Mouse (Mus musculus) liver (tissue): ENCODE measurements at regions not wholly inside any gene's neighbourhood (a gene's known extent, or its start where the extent isn't known, plus 50 kb on each side); places are given as distances from the start of the nearest gene placed in this dataset.
"Not testable (repeated sequence)": the region's sequence is repeated elsewhere in the genome, so short reads cannot be mapped to it uniquely, and the experiment has no call there.

ENCODE experiments used
- DNase-seq: peaks from one replicate; pipeline ENCODE4 v3.0.0-alpha.2; 2020; ENCODE audit warnings: mixed read lengths

DNA sequence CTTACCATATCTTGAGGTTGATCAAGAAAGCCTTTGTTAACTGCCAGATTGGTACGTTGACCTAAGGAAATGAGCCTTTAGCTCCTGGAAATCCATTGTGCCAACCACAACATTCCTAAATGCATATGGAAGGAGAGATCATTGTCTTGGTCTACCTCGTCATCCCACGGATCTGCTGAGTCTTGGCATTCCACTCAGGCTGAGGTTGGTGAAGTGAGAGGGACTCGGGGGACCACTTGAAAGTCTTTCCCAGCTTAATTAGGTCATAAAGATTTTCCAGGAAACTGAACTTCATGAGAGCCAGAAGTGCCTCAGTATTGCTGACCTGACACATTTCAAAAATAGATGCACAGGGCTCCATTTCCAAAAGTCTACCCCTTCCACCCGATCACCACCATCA, 112.5 kb upstream of the Emcn start:
- DNase-seq, result no peak

DNA sequence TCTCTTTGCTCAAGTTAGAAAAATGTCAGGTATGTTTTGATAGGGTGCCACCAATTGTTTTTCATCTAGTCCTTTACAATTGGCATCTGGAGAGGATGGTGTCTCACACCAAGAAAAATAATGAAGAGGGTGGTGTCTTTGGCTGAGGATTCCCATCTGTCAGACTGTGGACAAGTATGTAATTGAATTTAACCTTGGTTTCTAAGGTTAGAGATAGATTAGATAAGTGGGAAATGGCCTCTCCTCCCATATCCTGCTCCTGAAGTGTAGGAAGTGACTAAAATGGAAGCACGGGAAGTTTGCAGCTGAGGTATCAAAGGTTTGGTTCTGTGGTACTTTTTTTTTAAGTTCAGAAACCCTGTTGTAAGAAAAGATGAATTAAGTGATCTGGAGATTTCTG, 98.0 kb upstream of the Emcn start:
- no peak for DNase-seq

DNA sequence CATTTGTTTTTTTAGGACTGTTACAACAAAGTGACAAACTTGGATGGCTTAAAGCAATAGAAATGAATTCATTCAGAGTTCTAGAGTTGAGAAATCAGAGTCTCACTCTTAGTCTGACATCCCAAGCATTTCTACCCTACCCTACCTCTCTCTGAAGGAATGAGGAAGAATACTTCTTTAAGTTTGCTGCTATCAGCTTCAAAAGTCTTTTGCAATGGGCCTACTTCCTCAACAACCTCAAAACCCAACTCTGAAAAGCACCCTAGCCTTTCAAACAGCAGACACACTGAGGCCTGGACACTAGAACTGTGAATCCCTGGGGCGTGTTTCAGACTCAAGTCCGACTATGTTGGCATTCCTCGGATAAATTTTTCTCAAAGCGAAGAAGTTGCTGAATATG, 77.0 kb upstream of the Emcn start:
- no peak for DNase-seq

DNA sequence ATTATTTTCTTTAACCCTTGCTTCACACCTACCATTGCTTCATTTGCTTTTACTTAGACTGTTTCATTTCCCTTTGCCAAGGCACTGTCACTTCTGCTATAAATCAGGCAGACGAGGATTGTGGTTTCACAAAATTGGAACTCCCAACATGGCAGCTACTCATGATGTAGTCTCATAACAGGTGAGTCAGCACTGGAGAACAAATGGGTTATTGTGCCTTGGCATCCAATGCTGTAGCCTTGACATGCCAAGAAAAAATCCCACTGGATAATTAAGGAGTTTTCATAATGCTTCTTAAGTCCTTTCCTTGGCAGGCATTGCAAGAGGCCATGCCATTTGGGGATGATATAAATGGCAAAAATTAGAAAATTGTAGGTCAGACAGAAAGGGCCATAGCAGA, 73.1 kb upstream of the Emcn start:
- no peak for DNase-seq

DNA sequence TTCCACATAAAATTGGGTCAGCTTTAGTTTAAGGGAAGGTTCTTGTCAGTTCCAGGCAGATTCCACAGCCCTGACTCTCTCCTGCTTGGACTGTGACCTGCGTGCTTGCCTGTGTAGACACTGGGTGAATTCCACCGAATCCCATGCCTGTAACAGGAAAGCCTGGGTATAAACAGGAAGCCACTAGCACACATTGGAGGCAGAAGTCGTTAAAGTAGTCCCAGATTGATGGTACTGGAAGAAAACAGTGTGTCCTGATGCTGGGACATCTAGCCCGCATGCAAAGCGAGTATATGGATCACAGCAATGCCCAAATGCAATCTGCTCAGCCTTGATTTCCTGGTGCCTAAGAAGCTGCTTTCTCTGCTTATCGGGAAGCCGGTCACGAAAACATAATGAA, 65.4 kb upstream of the Emcn start:
- no peak for DNase-seq

DNA sequence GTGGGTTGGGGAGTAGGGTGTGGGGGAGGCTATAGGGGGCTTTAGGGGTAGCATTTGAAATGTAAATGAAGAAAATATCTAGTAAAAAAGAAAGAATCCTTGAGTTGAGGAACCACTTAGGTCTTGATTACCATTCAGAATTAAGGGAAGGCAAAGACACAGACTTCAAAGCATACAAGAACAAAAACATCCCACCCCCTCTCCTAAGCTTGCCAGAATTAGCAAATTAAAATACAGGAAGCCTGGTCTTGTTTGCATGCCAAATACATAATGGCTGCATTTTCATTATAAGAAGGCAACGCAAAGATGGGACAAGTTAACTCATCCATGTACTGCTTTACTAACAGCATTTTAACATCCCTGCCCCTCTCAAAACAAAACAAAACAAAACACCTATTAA, 61.6 kb upstream of the Emcn start:
- DNase-seq, result no peak

DNA sequence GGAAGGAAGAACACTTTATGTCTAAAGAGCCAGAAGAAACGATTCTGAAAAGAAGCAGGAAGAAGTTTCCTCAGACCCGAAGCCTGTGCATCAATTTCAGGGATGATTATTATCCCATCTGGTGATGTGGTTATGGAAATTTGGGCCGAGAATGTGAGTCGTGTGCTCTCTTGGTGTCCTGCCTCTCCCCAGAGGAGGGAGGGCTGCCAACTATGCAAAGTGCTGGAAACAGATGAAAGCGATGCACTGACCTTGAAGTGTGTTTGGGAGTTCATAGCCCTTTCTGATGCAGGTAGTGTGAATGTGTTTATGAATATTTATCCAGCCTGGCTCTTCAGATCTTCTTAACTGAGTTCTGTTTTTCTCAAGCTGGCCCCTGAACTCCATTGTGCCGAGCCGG, 59.8 kb upstream of the Emcn start:
- DNase-seq, result no peak

DNA sequence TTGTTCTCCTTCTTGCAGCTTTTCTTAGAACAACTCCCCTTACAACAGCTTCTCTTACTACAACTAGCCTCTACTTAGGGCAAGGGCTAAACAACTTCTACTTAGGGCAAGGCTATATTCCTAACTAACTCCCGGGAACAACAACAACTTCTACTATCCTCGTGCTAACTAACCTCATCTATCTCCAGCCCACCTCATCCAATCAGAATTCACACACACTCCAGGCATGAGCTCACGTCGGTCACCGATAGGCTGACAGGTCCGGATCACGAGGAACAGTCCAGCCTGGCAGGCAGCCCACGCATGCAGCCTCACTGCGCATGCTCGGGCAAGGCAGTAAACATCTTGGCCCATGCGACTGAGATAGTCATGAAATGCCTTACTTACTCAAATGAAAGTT, 53.3 kb upstream of the Emcn start:
- not testable (repeated sequence) for DNase-seq

DNA sequence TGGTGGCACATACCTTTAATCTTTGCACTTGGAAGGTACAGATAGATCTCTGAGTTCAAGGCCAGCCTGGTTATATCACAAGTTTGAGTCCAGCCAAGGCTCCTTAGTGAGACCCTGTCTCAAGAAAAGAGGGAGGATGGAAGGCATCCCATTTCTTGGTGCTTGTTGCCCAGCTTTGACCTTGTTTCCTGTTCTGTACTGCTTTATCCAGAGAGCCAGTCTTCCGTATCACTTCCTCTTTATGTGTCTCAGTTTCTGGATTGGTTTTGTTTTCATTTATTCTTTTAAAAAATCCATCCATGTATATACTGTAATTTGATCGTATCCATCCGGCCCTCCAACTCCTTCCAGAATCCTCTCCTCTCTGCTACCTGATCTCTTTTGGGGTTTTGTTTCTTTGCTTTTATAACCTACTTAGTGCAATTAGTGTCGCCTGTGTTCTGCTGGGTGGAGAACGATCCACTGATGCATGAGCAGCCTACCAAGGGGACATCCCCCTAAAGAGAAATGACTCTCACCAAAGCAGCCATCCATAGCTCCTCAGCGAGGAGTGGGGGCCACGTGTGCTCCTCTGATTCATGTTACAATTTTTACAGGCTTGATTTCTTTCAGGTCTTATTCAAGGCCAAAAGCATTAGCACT, 52.4 kb upstream of the Emcn start:
- DNase-seq, result no peak

DNA sequence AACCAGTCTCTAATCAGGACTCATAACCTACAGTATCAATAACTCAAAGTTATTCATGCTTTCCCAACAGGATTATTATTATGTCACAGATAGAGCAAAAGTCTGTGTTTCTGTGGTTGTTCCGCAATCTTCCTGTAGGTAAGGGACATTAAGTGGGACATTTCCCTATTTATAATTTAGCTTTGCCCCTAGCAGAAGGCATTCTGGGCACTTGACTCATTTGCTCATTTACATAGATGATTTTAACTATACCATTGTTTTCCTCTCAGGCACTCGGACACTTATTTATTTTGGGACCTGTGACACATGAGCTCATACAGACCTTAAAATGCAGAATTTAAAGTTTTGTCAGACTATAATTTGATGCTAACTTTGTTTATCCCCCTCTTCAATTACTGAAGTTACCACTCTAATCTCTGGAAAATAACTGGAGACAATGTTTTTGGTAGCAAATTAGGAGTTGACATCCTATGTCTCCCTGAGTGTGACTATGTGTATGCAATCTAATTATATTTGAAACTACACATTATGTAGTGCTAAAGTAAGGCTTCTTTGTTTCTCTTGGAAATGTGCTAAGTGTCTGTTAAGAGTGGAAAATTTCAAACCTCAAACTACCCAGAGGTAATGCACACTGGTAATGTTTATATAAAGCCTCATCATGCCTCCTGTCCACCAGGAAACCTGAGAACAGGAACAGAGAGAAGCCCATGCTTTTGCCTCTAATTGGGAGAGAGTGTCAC, 51.8 kb upstream of the Emcn start:
- no peak for DNase-seq

DNA sequence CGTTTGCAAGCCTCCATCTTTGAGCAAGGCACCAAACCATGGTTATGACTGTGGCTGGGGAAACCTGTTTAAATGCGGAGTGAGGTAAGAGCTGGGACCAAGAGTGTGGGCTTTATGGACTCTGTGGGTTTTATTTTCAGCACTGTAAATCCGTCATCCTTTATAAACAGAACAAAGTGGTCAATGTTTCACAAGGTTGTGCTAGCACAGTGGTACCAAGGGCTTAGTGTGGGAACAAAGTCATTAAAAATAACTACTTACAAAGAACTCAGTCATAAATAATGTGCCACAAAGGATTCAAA, 51.2 kb upstream of the Emcn start:
- no peak for DNase-seq
